Mouse (Mus musculus) testis, adult 2 months (tissue): ENCODE results near the gene Cnpy3.

Source experiments
- CTCF ChIP-seq: fragments of 200-500 bp; IDR thresholded peaks from 2 replicates; pipeline ENCODE4 v1.5.1; 2012; ENCODE audit warnings: low read depth, mild to moderate bottlenecking, inconsistent platforms, low read length, moderate library complexity; ENCODE audit not compliant: control insufficient read depth, insufficient read depth, insufficient replicate concordance
- POLR2A ChIP-seq: fragments of 200-500 bp; IDR thresholded peaks from 2 replicates; pipeline ENCODE4 v1.6.1; 2012; ENCODE audit warnings: low read depth, mild to moderate bottlenecking, inconsistent platforms, low read length, moderate library complexity; ENCODE audit not compliant: control insufficient read depth

GRCm38 (mm10) chr17:46758753-46759152, 6.7 kb upstream of the Cnpy3 start:
- no peak for TF ChIP-seq CTCF
- no peak for TF ChIP-seq POLR2A
